Mouse (Mus musculus): ENCODE results near the gene Gm12117. TPM values are rescaled to one million over a fixed set of nuclear protein-coding genes. Genes with fewer than 3 reads are reported as not detected.

Gm12117 gene
- polyA plus RNA-seq, 1 experiment from 2014 or later, result not detected

- Histone ChIP-seq H3K4me2 (ENCODE audit: low read depth, low read length) (no peak overlapping the region), H3K27me3 (replicated peaks; ENCODE audit: control insufficient read depth, insufficient read depth, low read length) (no peaks in the 10 kb centered on the region), H3K9ac (ENCODE audit: low read depth, low read length) (no peak overlapping the region), H3K4me3 (ENCODE audit: low read depth, low read length) (no peak overlapping the region), H3K4me1 (ENCODE audit: control insufficient read depth, insufficient read depth, low read length) (no peaks in the 10 kb centered on the region), H3K36me3 (ENCODE audit: control insufficient read depth, insufficient read depth, low read length) (no peaks in the 10 kb centered on the region), H3K9me3 (ENCODE audit: control insufficient read depth, low read length) (no peaks in the 10 kb centered on the region), H3K27ac (replicated peaks; ENCODE audit: low read depth, low read length) (no peak overlapping the region)
- ATAC-seq (ENCODE audit: low read depth), result no peak
- no peak for DNase-seq (ENCODE audit: low spot score)
- WGBS, result 69% methylated on average over 3 of the region's 3 CpGs
Observed at GRCm38 (mm10) chr11:33274816-33275215, 1.7 kb downstream of the Gm12117 start.

- no peak for DNase-seq (ENCODE audit: low spot score)
Observed at GRCm38 (mm10) chr11:33274294-33274693, 2.2 kb downstream of the Gm12117 start.

GRCm38 (mm10) chr11:33240295-33240694 lies 36.2 kb downstream of the Gm12117 start:
- H3K27ac ChIP-seq (replicated peaks; ENCODE audit: low read depth, low read length), result no peak overlapping the region
- H3K4me2 ChIP-seq (ENCODE audit: low read depth, low read length), result no peak overlapping the region
- H3K9ac ChIP-seq (ENCODE audit: low read depth, low read length), result no peak overlapping the region
- no peaks in the 10 kb centered on the region for H3K9me3 ChIP-seq (ENCODE audit: control insufficient read depth, low read length)
- 45% methylated on average over 3 of the region's 3 CpGs for WGBS
- no peaks in the 10 kb centered on the region for H3K4me1 ChIP-seq (ENCODE audit: control insufficient read depth, insufficient read depth, low read length)
- DNase-seq (ENCODE audit: low spot score) (no peak), ATAC-seq (ENCODE audit: low read depth) (no peak)
- no peak overlapping the region for H3K4me3 ChIP-seq (ENCODE audit: low read depth, low read length)
- no peaks in the 10 kb centered on the region for H3K27me3 ChIP-seq (replicated peaks; ENCODE audit: control insufficient read depth, insufficient read depth, low read length)
- no peaks in the 10 kb centered on the region for H3K36me3 ChIP-seq (ENCODE audit: control insufficient read depth, insufficient read depth, low read length)

More at GRCm38 (mm10) chr11:33274294-33274693, 2.2 kb downstream of the Gm12117 start:
- Histone ChIP-seq H3K27me3 (replicated peaks; ENCODE audit: control insufficient read depth, insufficient read depth, low read length) (no peaks in the 10 kb centered on the region), H3K4me1 (ENCODE audit: control insufficient read depth, insufficient read depth, low read length) (no peaks in the 10 kb centered on the region), H3K4me2 (ENCODE audit: low read depth, low read length) (no peak overlapping the region), H3K27ac (replicated peaks; ENCODE audit: low read depth, low read length) (no peak overlapping the region), H3K4me3 (ENCODE audit: low read depth, low read length) (no peak overlapping the region), H3K9ac (ENCODE audit: low read depth, low read length) (no peak overlapping the region), H3K36me3 (ENCODE audit: control insufficient read depth, insufficient read depth, low read length) (no peaks in the 10 kb centered on the region), H3K9me3 (ENCODE audit: control insufficient read depth, low read length) (no peaks in the 10 kb centered on the region)
- no peak for ATAC-seq (ENCODE audit: low read depth)
- 80% methylated on average over 1 of the region's 1 CpGs for WGBS

- WGBS, result 56% methylated on average over 3 of the region's 3 CpGs
- Histone ChIP-seq H3K36me3 (ENCODE audit: control insufficient read depth, insufficient read depth, low read length) (no peaks in the 10 kb centered on the region), H3K9me3 (ENCODE audit: control insufficient read depth, low read length) (no peaks in the 10 kb centered on the region), H3K9ac (ENCODE audit: low read depth, low read length) (no peak overlapping the region), H3K4me3 (ENCODE audit: low read depth, low read length) (no peak overlapping the region), H3K4me2 (ENCODE audit: low read depth, low read length) (no peak overlapping the region), H3K4me1 (ENCODE audit: control insufficient read depth, insufficient read depth, low read length) (no peaks in the 10 kb centered on the region), H3K27ac (replicated peaks; ENCODE audit: low read depth, low read length) (no peak overlapping the region), H3K27me3 (replicated peaks; ENCODE audit: control insufficient read depth, insufficient read depth, low read length) (no peaks in the 10 kb centered on the region)
- no peak for ATAC-seq (ENCODE audit: low read depth)
- no peak for DNase-seq (ENCODE audit: low spot score)
Observed at GRCm38 (mm10) chr11:33234134-33234533, 42.4 kb downstream of the Gm12117 start.

- H3K4me3 ChIP-seq (ENCODE audit: low read depth, low read length), result no peak overlapping the region
- no peak overlapping the region for H3K27ac ChIP-seq (replicated peaks; ENCODE audit: low read depth, low read length)
- DNase-seq (ENCODE audit: low spot score) (no peak), ATAC-seq (ENCODE audit: low read depth) (no peak)
- no peaks in the 10 kb centered on the region for H3K9me3 ChIP-seq (ENCODE audit: control insufficient read depth, low read length)
- H3K36me3 ChIP-seq (ENCODE audit: control insufficient read depth, insufficient read depth, low read length), result no peaks in the 10 kb centered on the region
- no peak overlapping the region for H3K9ac ChIP-seq (ENCODE audit: low read depth, low read length)
- H3K27me3 ChIP-seq (replicated peaks; ENCODE audit: control insufficient read depth, insufficient read depth, low read length), result no peaks in the 10 kb centered on the region
- no peaks in the 10 kb centered on the region for H3K4me1 ChIP-seq (ENCODE audit: control insufficient read depth, insufficient read depth, low read length)
- WGBS, result 64% methylated on average over 5 of the region's 5 CpGs
- no peak overlapping the region for H3K4me2 ChIP-seq (ENCODE audit: low read depth, low read length)
Observed at GRCm38 (mm10) chr11:33232056-33232455, 44.5 kb downstream of the Gm12117 start.

- 82% methylated on average over 2 of the region's 2 CpGs for WGBS
- ATAC-seq (ENCODE audit: low read depth) (no peak), DNase-seq (ENCODE audit: low spot score) (no peak)
- Histone ChIP-seq H3K4me1 (ENCODE audit: control insufficient read depth, insufficient read depth, low read length) (no peaks in the 10 kb centered on the region), H3K27ac (replicated peaks; ENCODE audit: low read depth, low read length) (no peak overlapping the region), H3K9me3 (ENCODE audit: control insufficient read depth, low read length) (no peaks in the 10 kb centered on the region), H3K27me3 (replicated peaks; ENCODE audit: control insufficient read depth, insufficient read depth, low read length) (no peaks in the 10 kb centered on the region), H3K9ac (ENCODE audit: low read depth, low read length) (no peak overlapping the region), H3K36me3 (ENCODE audit: control insufficient read depth, insufficient read depth, low read length) (no peaks in the 10 kb centered on the region), H3K4me3 (ENCODE audit: low read depth, low read length) (no peak overlapping the region), H3K4me2 (ENCODE audit: low read depth, low read length) (no peak overlapping the region)
Observed at GRCm38 (mm10) chr11:33228186-33228585, 48.4 kb downstream of the Gm12117 start.

- no peak overlapping the region for H3K9ac ChIP-seq (ENCODE audit: low read depth, low read length)
- H3K4me2 ChIP-seq (ENCODE audit: low read depth, low read length), result no peak overlapping the region
- DNase-seq (ENCODE audit: low spot score) (no peak), ATAC-seq (ENCODE audit: low read depth) (no peak)
- 76% methylated on average over 8 of the region's 8 CpGs for WGBS
- no peak overlapping the region for H3K27ac ChIP-seq (replicated peaks; ENCODE audit: low read depth, low read length)
- no peaks in the 10 kb centered on the region for H3K36me3 ChIP-seq (ENCODE audit: control insufficient read depth, insufficient read depth, low read length)
- H3K27me3 ChIP-seq (replicated peaks; ENCODE audit: control insufficient read depth, insufficient read depth, low read length), result no peaks in the 10 kb centered on the region
- H3K4me3 ChIP-seq (ENCODE audit: low read depth, low read length), result no peak overlapping the region
- H3K4me1 ChIP-seq (ENCODE audit: control insufficient read depth, insufficient read depth, low read length), result peaks cover 12% of the 10 kb centered on the region
- H3K9me3 ChIP-seq (ENCODE audit: control insufficient read depth, low read length), result no peaks in the 10 kb centered on the region
Observed at GRCm38 (mm10) chr11:33226516-33226915, 50.0 kb downstream of the Gm12117 start.

Other genes starting within 250 kb of the Gm12117 start
- 15.3 and 16.0 TPM in 2 replicates for gene Fgf18, start 129.3 kb downstream of the Gm12117 start, polyA plus RNA-seq (2014; fragmentation: Nextera tagmentation; extraction: Ambion mirVana)
- gene Npm1, start 113.5 kb downstream of the Gm12117 start, polyA plus RNA-seq (2014; fragmentation: Nextera tagmentation; extraction: Ambion mirVana), result 1,018 and 1,100 TPM in 2 replicates
- gene Tlx3, start 73.1 kb downstream of the Gm12117 start, polyA plus RNA-seq (2014; fragmentation: Nextera tagmentation; extraction: Ambion mirVana), result 1.8 and 1.9 TPM in 2 replicates
- gene Ranbp17, start 237.0 kb upstream of the Gm12117 start, polyA plus RNA-seq (2014; fragmentation: Nextera tagmentation; extraction: Ambion mirVana), result 5.7 and 7.8 TPM in 2 replicates